Mouse (Mus musculus) neural tube, embryonic 13.5 days (tissue): ENCODE measurements at regions not wholly inside any gene's neighbourhood (a gene's known extent, or its start where the extent isn't known, plus 50 kb on each side); places are given as distances from the start of the nearest gene placed in this dataset.

Source experiments
- ATAC-seq: fragments of 200-750 bp; cut with Nextera tagmentation; 2 replicates; pipeline ENCODE4 v1.8.0; 2017; ENCODE audit warnings: low read depth, mild to moderate bottlenecking, moderate TSS enrichment, moderate library complexity
- H3K27ac ChIP-seq: fragments of 300-500 bp; sonication (generic); replicated peaks from 2 replicates; pipeline ENCODE4 v1.5.1; 2015; ENCODE audit warnings: moderate library complexity, mild to moderate bottlenecking, inconsistent platforms
- H3K27me3 ChIP-seq: fragments of 300-500 bp; sonication (generic); 2 replicates; pipeline ENCODE4 v1.6.1; 2015; ENCODE audit warnings: mild to moderate bottlenecking, inconsistent platforms
- H3K36me3 ChIP-seq: fragments of 300-500 bp; sonication (generic); 2 replicates; pipeline ENCODE4 v1.6.1; 2015; ENCODE audit warnings: mild to moderate bottlenecking, inconsistent platforms
- H3K4me1 ChIP-seq: fragments of 300-500 bp; sonication (generic); replicated peaks from 2 replicates; pipeline ENCODE4 v1.6.1; 2015; ENCODE audit warnings: inconsistent platforms
- H3K4me2 ChIP-seq: fragments of 300-500 bp; sonication (generic); 2 replicates; pipeline ENCODE4 v1.6.1; 2015; ENCODE audit warnings: inconsistent platforms, mild to moderate bottlenecking, moderate library complexity
- H3K4me3 ChIP-seq: fragments of 300-500 bp; sonication (generic); 2 replicates; pipeline ENCODE4 v1.5.1; 2015; ENCODE audit warnings: mild to moderate bottlenecking, inconsistent platforms
- H3K9ac ChIP-seq: fragments of 300-500 bp; sonication (generic); 2 replicates; pipeline ENCODE4 v1.6.1; 2015; ENCODE audit warnings: moderate library complexity, mild to moderate bottlenecking, inconsistent platforms
- H3K9me3 ChIP-seq: fragments of 300-500 bp; sonication (generic); 2 replicates; pipeline ENCODE4 v1.6.1; 2016; ENCODE audit warnings: inconsistent platforms
- WGBS: fragments of 180-500 bp; shearing (Covaris S2); methylation state at CpG from one replicate; pipeline ENCODE4 v1.1.7; 2015; 5-methylcytosine and 5-hydroxymethylcytosine counted together

DNA sequence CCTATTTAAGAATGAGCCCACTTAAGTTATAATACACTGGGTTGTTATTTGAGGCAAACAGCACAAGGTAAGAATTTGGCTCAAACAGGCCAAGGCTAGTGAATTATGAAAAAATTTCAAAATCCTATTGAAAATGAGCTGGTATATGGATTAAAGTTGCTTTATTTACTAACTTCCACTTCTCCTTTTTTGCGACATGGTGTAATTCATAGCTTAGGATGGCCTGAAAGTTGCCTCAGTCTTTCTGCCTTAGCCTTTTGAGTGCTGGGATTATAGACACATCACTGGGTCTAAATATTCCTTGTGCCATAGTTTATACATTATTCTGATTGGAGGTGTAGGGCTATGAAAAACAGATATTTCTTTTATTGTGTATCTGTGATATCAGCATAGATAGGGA lies 81.9 kb downstream of the Edem1 start:
- no peak overlapping the region for H3K4me2 ChIP-seq
- H3K4me1 ChIP-seq: no peaks in the 10 kb centered on the region
- no peaks in the 10 kb centered on the region for H3K9me3 ChIP-seq
- no peak overlapping the region for H3K9ac ChIP-seq
- WGBS: 90% methylated on average over 1 of the region's 1 CpGs
- ATAC-seq: no peak
- no peaks in the 10 kb centered on the region for H3K36me3 ChIP-seq
- no peaks in the 10 kb centered on the region for H3K27me3 ChIP-seq
- no peak overlapping the region for H3K27ac ChIP-seq
- H3K4me3 ChIP-seq: no peak overlapping the region

DNA sequence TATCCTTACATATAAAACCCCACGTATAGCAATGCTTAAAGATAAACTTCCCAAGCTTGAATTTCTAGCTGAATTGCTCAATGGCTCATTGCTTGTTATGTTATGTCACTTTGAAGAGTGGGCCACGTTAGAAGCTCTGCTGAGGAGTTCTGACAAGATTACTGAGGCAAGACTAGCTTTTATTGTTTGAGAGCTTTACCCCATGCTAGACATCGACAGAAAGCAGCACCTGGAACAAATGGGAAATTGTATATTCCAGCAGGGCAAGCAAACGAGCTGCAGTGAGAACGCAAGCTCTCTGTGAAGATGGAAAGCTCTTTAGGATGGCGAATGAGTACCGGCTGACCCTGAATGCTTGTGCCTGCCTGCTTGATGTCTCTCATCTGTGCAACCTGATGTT lies 84.1 kb downstream of the Edem1 start:
- no peak for ATAC-seq
- Histone ChIP-seq H3K36me3 (no peaks in the 10 kb centered on the region), H3K4me2 (no peak overlapping the region), H3K4me1 (no peaks in the 10 kb centered on the region), H3K27me3 (peaks cover 4% of the 10 kb centered on the region; the same call in 1 of the 2 replicates), H3K9me3 (no peaks in the 10 kb centered on the region), H3K9ac (no peak overlapping the region), H3K4me3 (no peak overlapping the region), H3K27ac (no peak overlapping the region)
- 56% methylated on average over 7 of the region's 7 CpGs for WGBS

DNA sequence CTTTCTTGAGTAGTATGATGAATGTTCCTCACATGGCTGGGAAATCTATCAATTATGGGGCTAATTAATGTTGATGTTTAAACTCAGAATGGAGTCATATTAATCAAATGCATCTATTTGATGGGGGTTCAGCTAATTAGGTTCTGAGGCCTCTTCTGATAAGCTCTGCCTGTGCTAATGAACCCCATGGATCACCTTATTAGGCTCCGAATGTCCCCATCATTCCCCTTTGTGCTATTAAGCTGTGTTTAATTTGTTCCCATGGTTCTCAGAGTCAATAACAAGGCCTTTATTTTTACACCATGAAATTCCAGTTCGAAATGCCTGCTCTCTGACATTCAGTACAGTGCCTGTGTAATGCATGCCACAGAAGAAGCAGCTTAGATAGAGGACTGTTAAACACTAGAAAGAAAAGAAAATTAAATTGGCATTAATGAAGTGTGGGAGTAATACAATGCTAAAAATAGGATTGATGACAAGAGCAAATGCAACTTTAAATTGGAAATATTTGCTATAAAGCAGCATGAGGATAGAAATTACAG lies 91.0 kb downstream of the Edem1 start:
- 20% methylated on average over 2 of the region's 2 CpGs for WGBS
- no peak overlapping the region for H3K4me3 ChIP-seq
- ATAC-seq: peak; percentile 69
- H3K9me3 ChIP-seq: no peaks in the 10 kb centered on the region
- no peak overlapping the region for H3K4me2 ChIP-seq
- H3K9ac ChIP-seq: no peak overlapping the region
- no peaks in the 10 kb centered on the region for H3K4me1 ChIP-seq
- H3K27me3 ChIP-seq: peaks cover 7% of the 10 kb centered on the region; the same call in 1 of the 2 replicates
- H3K36me3 ChIP-seq: no peaks in the 10 kb centered on the region
- H3K27ac ChIP-seq: no peak overlapping the region

DNA sequence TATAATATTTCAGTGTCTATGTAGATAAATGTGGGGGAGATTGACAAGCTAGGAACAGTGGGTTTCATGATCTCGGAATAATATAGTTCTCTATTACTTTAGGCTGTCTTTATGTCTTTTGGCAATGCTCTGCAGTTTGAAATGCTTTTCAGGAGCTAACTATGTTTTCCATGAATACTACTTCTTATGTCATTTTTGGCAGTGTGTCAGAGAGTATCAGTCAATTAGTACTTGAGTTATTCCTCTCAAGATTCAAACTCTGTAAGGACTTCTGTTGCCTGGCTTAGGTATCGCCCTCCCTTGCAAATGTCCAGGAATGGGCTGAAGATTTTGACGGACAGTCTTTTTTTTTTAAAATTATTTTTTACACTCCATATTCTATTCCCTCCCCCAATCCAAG lies 92.7 kb downstream of the Edem1 start:
- Histone ChIP-seq H3K4me1 (no peaks in the 10 kb centered on the region), H3K36me3 (no peaks in the 10 kb centered on the region), H3K9me3 (no peaks in the 10 kb centered on the region), H3K4me2 (no peak overlapping the region), H3K27me3 (peaks cover 3% of the 10 kb centered on the region; the same call in 1 of the 2 replicates), H3K4me3 (no peak overlapping the region), H3K27ac (no peak overlapping the region), H3K9ac (no peak overlapping the region)
- WGBS: 91% methylated on average over 3 of the region's 3 CpGs
- no peak for ATAC-seq

DNA sequence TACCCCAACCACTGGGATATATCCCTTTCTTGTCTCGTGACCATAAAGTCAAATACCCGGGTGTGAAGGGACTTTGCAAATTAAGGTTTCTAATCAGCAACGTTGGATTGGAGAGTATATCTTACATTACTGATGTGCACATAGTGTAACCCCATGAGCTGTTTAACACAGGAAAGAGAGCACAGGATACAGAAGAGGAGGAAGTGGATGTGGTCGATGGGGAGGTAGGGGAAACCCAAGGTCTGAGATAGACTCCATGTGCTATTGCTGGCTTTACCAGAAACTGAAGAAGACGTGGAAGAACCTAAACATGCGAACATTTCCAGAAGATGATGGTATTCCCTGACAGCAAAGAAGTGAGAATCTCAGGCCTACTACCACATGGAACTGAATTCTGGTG lies 94.1 kb downstream of the Edem1 start:
- Histone ChIP-seq H3K36me3 (no peaks in the 10 kb centered on the region), H3K4me3 (no peak overlapping the region), H3K9me3 (no peaks in the 10 kb centered on the region), H3K4me2 (no peak overlapping the region), H3K4me1 (no peaks in the 10 kb centered on the region), H3K27ac (no peak overlapping the region), H3K27me3 (peaks cover 3% of the 10 kb centered on the region; the same call in 1 of the 2 replicates), H3K9ac (no peak overlapping the region)
- ATAC-seq: no peak
- WGBS: 85% methylated on average over 6 of the region's 6 CpGs

DNA sequence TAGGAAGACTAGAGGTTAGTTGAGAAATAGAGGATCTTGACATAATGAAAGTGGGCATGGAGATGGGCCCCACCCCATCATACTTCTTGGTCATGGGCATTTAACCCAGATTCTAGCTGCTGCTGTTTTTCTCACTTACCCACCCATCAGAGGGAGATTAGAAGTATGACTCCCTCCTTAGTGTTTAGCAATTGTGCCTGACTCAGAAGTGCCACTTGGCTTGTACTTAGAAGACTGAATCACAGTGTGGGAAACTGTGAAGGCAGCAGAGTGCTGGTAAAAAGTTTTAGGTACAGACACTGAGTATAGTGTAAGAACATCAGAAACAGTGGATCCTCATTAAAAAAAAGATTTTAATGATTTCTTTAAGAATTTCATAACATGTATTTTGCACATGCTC lies 100.5 kb downstream of the Edem1 start:
- no peak overlapping the region for H3K4me3 ChIP-seq
- no peaks in the 10 kb centered on the region for H3K4me1 ChIP-seq
- H3K27ac ChIP-seq: no peak overlapping the region
- no peaks in the 10 kb centered on the region for H3K27me3 ChIP-seq
- no peak for ATAC-seq
- no peak overlapping the region for H3K4me2 ChIP-seq
- H3K9me3 ChIP-seq: no peaks in the 10 kb centered on the region
- H3K9ac ChIP-seq: no peak overlapping the region
- H3K36me3 ChIP-seq: no peaks in the 10 kb centered on the region

DNA sequence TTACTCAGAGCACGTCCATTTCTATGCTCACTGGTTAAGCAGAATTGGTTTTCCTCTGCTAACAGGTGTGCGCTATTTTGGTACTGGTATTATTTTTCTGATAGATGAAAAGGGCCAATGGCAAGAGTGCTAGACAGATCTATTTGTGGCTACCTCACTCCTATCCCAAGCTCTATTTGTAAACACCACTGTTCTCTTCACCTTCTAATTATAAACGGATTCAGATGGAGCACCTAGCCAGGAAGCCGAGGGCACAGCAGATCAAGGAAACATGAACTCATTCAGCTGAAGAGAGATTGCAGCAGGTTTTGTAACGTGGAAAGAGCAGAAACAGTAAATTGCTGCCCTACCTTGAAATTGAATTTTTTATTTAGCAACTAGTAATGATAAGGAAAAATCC lies 110.2 kb downstream of the Edem1 start:
- H3K27me3 ChIP-seq: no peaks in the 10 kb centered on the region
- no peak overlapping the region for H3K27ac ChIP-seq
- 86% methylated on average over 5 of the region's 5 CpGs for WGBS
- H3K36me3 ChIP-seq: no peaks in the 10 kb centered on the region
- no peak overlapping the region for H3K9ac ChIP-seq
- no peaks in the 10 kb centered on the region for H3K9me3 ChIP-seq
- no peak overlapping the region for H3K4me2 ChIP-seq
- ATAC-seq: no peak
- H3K4me3 ChIP-seq: no peak overlapping the region
- no peaks in the 10 kb centered on the region for H3K4me1 ChIP-seq

DNA sequence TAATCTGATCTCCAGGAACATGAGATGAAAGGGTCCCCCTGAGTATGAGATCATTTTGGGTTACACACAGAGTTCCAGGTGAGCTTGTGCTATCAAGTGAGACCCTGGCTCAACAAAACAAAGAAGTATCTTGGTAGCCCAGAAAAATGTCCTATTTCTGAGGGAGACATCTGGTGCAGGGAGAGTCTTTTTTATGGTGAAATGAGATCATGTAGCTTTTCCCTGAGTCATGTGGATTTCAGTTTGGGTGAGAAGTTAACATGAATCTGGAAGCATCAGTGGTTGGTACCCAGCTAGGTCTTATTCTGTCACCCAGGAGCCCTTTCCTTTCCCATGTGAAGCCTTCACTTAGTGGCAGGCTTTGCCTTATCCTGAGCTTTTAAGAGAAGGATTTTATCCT lies 113.8 kb downstream of the Edem1 start:
- Histone ChIP-seq H3K4me1 (no peaks in the 10 kb centered on the region), H3K9me3 (no peaks in the 10 kb centered on the region)
- no peak for ATAC-seq

DNA sequence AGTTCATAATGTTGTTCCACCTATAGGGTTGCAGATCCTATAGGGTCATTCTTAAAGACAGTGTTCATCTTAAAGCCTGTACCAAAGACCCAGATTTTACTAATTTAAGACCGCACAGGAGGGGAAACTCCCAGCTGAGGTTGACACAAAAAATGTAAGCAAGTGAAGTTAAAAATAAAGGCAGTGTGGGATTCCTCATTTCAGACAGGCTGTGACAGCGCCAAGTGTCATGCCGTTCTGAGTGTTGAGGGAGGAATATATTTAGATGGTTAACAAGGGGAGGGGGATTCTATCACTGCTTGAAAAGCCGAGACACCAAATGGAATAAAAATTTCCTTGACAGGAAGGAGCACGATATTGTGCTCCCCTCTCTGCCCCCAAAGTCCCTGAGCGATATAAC lies 123.9 kb downstream of the Edem1 start:
- no peak overlapping the region for H3K27ac ChIP-seq
- no peak overlapping the region for H3K4me3 ChIP-seq
- no peaks in the 10 kb centered on the region for H3K36me3 ChIP-seq
- no peak overlapping the region for H3K9ac ChIP-seq
- H3K4me2 ChIP-seq: no peak overlapping the region
- no peaks in the 10 kb centered on the region for H3K4me1 ChIP-seq
- H3K9me3 ChIP-seq: no peaks in the 10 kb centered on the region
- ATAC-seq: no peak
- WGBS: 85% methylated on average over 6 of the region's 6 CpGs
- H3K27me3 ChIP-seq: no peaks in the 10 kb centered on the region

More for the DNA sequence above, 113.8 kb downstream of the Edem1 start:
- H3K4me3 ChIP-seq: no peak overlapping the region
- H3K27me3 ChIP-seq: no peaks in the 10 kb centered on the region
- no peaks in the 10 kb centered on the region for H3K36me3 ChIP-seq
- H3K9ac ChIP-seq: no peak overlapping the region
- no peak overlapping the region for H3K27ac ChIP-seq
- no peak overlapping the region for H3K4me2 ChIP-seq

DNA sequence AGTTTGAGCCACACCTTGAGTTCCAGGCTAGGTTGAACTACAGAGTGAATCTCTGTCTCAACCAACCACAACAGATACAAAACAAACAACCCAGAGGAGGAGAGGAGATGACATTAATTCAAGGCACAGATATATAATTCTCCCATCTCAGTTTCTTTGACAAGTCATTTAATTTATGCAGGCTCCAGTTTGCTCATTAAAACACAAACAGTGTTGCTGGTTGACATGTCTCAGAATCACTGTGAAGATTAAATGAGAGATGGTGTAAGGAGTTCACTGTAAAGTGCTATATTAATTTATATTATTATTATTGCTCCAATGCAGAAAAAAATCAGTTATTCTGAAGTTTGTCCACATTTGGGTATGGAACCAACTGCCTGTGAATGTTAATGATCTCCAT lies 134.4 kb downstream of the Edem1 start:
- Histone ChIP-seq H3K9me3 (no peaks in the 10 kb centered on the region), H3K4me1 (no peaks in the 10 kb centered on the region), H3K27me3 (no peaks in the 10 kb centered on the region), H3K9ac (no peak overlapping the region), H3K4me3 (no peak overlapping the region), H3K27ac (no peak overlapping the region), H3K36me3 (no peaks in the 10 kb centered on the region), H3K4me2 (no peak overlapping the region)
- no peak for ATAC-seq

DNA sequence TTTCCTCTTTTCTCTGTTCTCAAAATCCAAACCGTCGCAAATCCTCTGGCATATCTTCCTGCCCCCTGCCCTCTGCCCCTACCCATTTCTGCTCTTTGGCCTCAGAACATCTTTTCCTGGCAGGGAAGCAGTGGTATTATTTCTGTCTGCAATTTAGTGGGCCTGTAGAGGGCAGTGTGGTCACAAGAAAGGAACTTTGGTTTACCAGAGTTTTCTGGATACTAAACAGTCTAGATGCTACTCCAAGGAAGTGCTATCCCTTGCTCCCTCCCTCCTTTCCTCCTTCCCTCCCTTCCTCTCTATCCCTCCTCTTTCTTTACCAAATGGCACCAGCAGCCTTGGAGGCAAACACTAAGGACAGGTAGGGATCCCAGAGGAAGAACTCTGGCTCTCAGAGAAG lies 134.9 kb downstream of the Edem1 start:
- no peaks in the 10 kb centered on the region for H3K4me1 ChIP-seq
- WGBS: 25% methylated on average over 2 of the region's 2 CpGs
- no peak overlapping the region for H3K4me3 ChIP-seq
- H3K27ac ChIP-seq: no peak overlapping the region
- peak; percentile 43; the same call in 1 of the 2 replicates for ATAC-seq
- no peak overlapping the region for H3K9ac ChIP-seq
- no peak overlapping the region for H3K4me2 ChIP-seq
- no peaks in the 10 kb centered on the region for H3K9me3 ChIP-seq
- H3K27me3 ChIP-seq: no peaks in the 10 kb centered on the region
- H3K36me3 ChIP-seq: no peaks in the 10 kb centered on the region

DNA sequence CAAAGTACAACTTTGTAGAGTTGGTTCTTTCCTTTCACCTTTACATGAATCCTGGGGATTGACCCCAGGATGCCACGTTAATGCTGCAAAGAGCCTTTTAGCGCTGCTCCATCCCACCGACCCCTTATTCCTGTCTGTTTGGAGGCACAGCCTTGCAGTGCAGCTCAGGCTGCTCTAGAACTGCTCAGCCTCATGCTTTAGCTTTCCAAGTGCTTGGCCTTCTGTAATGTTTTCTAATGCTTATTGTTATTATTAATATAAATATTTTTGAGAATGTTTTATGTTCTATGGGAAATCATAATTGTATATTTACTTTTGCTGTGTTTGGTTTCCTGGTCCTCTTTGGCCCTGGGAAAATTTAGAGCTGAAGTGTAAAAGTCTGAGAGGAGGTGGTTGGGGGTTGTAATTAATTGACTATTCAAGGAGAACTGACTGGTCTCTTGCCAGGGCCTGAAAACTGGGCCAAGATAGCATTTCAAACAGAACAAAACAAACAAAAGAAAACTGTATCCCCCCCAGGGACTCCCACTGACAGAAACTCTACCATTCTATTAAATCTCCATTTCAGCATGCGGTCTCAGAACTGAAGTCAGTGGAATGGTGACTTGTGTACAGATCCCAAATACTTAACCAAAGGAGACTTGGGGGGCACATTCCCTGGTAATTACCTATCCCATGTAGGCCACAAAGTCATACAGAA lies 141.2 kb downstream of the Edem1 start:
- ATAC-seq: peak; percentile 61
- Histone ChIP-seq H3K4me3 (no peak overlapping the region), H3K9me3 (no peaks in the 10 kb centered on the region), H3K36me3 (no peaks in the 10 kb centered on the region), H3K4me1 (peaks cover 6% of the 10 kb centered on the region; the same call in 1 of the 2 replicates), H3K9ac (no peak overlapping the region), H3K27me3 (no peaks in the 10 kb centered on the region), H3K27ac (no peak overlapping the region), H3K4me2 (no peak overlapping the region)
- 52% methylated on average over 4 of the region's 4 CpGs for WGBS
